Mouse (Mus musculus) intestine, postnatal 0 days (tissue): Measurements from ENCODE around the gene Fuca1. TPM values are rescaled to one million over a fixed set of nuclear protein-coding genes. Genes with fewer than 3 reads are reported as not detected.
A peak's percentile ranks its signal among the peaks of the same experiment; 100 is the strongest.

Source experiments
- ATAC-seq: fragments of 200-750 bp; cut with Nextera tagmentation; 2 replicates; pipeline ENCODE4 v1.8.0; 2017; ENCODE audit warnings: mild to moderate bottlenecking, moderate TSS enrichment, moderate library complexity
- H3K27ac ChIP-seq: fragments of 300-500 bp; sonication (generic); 2 replicates; pipeline ENCODE4 v1.5.1; 2014; ENCODE audit warnings: mild to moderate bottlenecking, low read depth, low read length, moderate library complexity
- H3K27me3 ChIP-seq: fragments of 300-500 bp; sonication (generic); replicated peaks from 2 replicates; pipeline ENCODE4 v1.6.1; 2014; ENCODE audit warnings: low read length, mixed read lengths; ENCODE audit not compliant: control insufficient read depth, insufficient read depth
- H3K36me3 ChIP-seq: fragments of 300-500 bp; sonication (generic); 2 replicates; pipeline ENCODE4 v1.6.1; 2014; ENCODE audit warnings: mild to moderate bottlenecking, moderate library complexity; ENCODE audit not compliant: control insufficient read depth, insufficient read depth
- H3K4me1 ChIP-seq: fragments of 300-500 bp; sonication (generic); replicated peaks from 2 replicates; pipeline ENCODE4 v1.6.1; 2014; ENCODE audit warnings: antibody characterized with exemption, low read length, mixed read lengths; ENCODE audit not compliant: control insufficient read depth, insufficient read depth
- H3K4me2 ChIP-seq: fragments of 300-500 bp; sonication (generic); replicated peaks from 2 replicates; pipeline ENCODE4 v1.6.1; 2014; ENCODE audit warnings: low read depth, mild to moderate bottlenecking, moderate library complexity
- H3K4me3 ChIP-seq: fragments of 300-500 bp; sonication (generic); 2 replicates; pipeline ENCODE4 v1.5.1; 2014; ENCODE audit warnings: low read depth, low read length
- H3K9ac ChIP-seq: fragments of 300-500 bp; sonication (generic); 2 replicates; pipeline ENCODE4 v1.6.1; 2014; ENCODE audit warnings: mild to moderate bottlenecking, low read depth, low read length
- H3K9me3 ChIP-seq: fragments of 300-500 bp; sonication (generic); 2 replicates; pipeline ENCODE4 v1.6.1; 2016; ENCODE audit warnings: mixed run types; ENCODE audit not compliant: control insufficient read depth
- CTCF ChIP-seq: sonication (generic); IDR thresholded peaks from 2 replicates; pipeline ENCODE4 v1.5.1; 2016; ENCODE audit warnings: low read depth, mild to moderate bottlenecking, control low read depth, antibody characterized with exemption, moderate library complexity
- WGBS: fragments of 180-500 bp; shearing (Covaris S2); extraction: QIAGEN DNeasy Blood & Tissue Kit; methylation state at CpG from one replicate; pipeline ENCODE4 v1.1.7; 2014; 5-methylcytosine and 5-hydroxymethylcytosine counted together
- polyA plus RNA-seq: library from polyadenylated mRNA; unstranded; fragments of >200 nt; fragmentation: Nextera tagmentation; extraction: Ambion mirVana; gene quantifications from 2 replicates; pipeline ENCODE4 v1.2.1, GENCODE M21; 2015

Fuca1 gene
- polyA plus RNA-seq, 1 experiment from 2014 or later: 717 TPM

DNA sequence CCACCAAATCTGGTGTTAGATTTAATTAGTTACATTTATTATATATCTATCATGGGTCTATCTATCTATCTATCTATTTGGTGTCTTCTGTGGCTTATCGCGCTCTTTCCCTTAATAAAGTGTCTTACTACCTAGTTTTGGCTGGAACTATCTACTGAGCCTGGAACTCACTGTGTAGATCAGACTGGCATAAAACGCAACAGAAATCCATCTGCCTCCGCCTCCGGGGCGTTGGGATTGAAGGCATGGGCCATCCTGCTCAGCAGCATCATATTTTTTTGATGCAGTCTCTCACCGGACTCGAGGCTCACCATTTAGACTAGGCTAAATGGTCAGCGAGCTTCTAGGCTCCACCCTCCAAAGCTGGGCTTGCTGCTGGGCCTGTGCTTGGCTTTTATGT, 67.2 kb downstream of the Fuca1 start:
- H3K36me3 ChIP-seq: peaks cover 12% of the 10 kb centered on the region; the same call in 1 of the 2 replicates
- no peak for ATAC-seq
- no peaks in the 10 kb centered on the region for H3K27me3 ChIP-seq
- 0 out of 2 replicates have a peak, but pooled peaks cover 8% of the 10 kb centered on the region for H3K4me1 ChIP-seq
- no peak for TF ChIP-seq CTCF
- no peaks in the 10 kb centered on the region for H3K9me3 ChIP-seq
- H3K4me2 ChIP-seq: peak overlapping the region; percentile 94
- peak overlapping the region; percentile 89 for H3K4me3 ChIP-seq
- H3K27ac ChIP-seq: no peak overlapping the region
- H3K9ac ChIP-seq: peak overlapping the region; percentile 85; the same call in 1 of the 2 replicates
- WGBS: 71% methylated on average over 9 of the region's 9 CpGs

Other genes with a start within 250 kb of the Fuca1 start
- gene Ifnlr1, start 234.4 kb upstream of the Fuca1 start, polyA plus RNA-seq: 5.5 and 5.9 TPM in 2 replicates
- 7.7 and 7.8 TPM in 2 replicates for gene Il22ra1, start 192.6 kb upstream of the Fuca1 start, polyA plus RNA-seq
- gene Myom3, start 161.0 kb upstream of the Fuca1 start, polyA plus RNA-seq: 0.66 and 0.72 TPM in 2 replicates
- gene Srsf10, start 65.0 kb upstream of the Fuca1 start, polyA plus RNA-seq: 84.2 and 89.2 TPM in 2 replicates
- 103 and 114 TPM in 2 replicates for gene Pnrc2, start 46.9 kb upstream of the Fuca1 start, polyA plus RNA-seq
- 0.14 and 0.24 TPM in 2 replicates for gene Cnr2, start 25.3 kb upstream of the Fuca1 start, polyA plus RNA-seq
- gene Hmgcl, start 25.7 kb downstream of the Fuca1 start, polyA plus RNA-seq: 232 and 235 TPM in 2 replicates
- 99.5 and 131 TPM in 2 replicates for gene Gale, start 43.0 kb downstream of the Fuca1 start, polyA plus RNA-seq
- 90.3 and 94.9 TPM in 2 replicates for gene Lypla2, start 51.9 kb downstream of the Fuca1 start, polyA plus RNA-seq
- gene Pithd1, start 66.5 kb downstream of the Fuca1 start, polyA plus RNA-seq: 56.7 and 57.7 TPM in 2 replicates
- 17.1 and 18.3 TPM in 2 replicates for gene Eloa, start 101.0 kb downstream of the Fuca1 start, polyA plus RNA-seq
- 268 and 276 TPM in 2 replicates for gene Rpl11, start 132.7 kb downstream of the Fuca1 start, polyA plus RNA-seq
- gene Id3, start 222.8 kb downstream of the Fuca1 start, polyA plus RNA-seq: 106 and 118 TPM in 2 replicates